Mouse (Mus musculus) stomach, postnatal 0 days (tissue): ENCODE data around the gene Yif1b. TPM values are rescaled to one million over a fixed set of nuclear protein-coding genes. Genes with fewer than 3 reads are reported as not detected.
A peak's percentile ranks its signal among the peaks of the same experiment; 100 is the strongest.

Experiments
- ATAC-seq: fragments of 200-750 bp; cut with Nextera tagmentation; 2 replicates; pipeline ENCODE4 v1.8.0; 2017; ENCODE audit not compliant: low FRiP score, low TSS enrichment
- DNase-seq: peaks from one replicate; pipeline ENCODE4 v3.0.0-alpha.2; 2016; ENCODE audit warnings: low spot score
- H3K27ac ChIP-seq: fragments of 300-500 bp; sonication (generic); replicated peaks from 2 replicates; pipeline ENCODE4 v1.5.1; 2014; ENCODE audit warnings: mild to moderate bottlenecking, control low read depth
- H3K27me3 ChIP-seq: fragments of 300-500 bp; sonication (generic); 2 replicates; pipeline ENCODE4 v1.6.1; 2014; ENCODE audit warnings: low read length; ENCODE audit not compliant: control insufficient read depth, insufficient read depth
- H3K36me3 ChIP-seq: fragments of 300-500 bp; sonication (generic); 2 replicates; pipeline ENCODE4 v1.6.1; 2014; ENCODE audit warnings: low read length, mixed read lengths; ENCODE audit not compliant: control insufficient read depth, insufficient read depth
- H3K4me1 ChIP-seq: fragments of 300-500 bp; sonication (generic); replicated peaks from 2 replicates; pipeline ENCODE4 v1.6.1; 2014; ENCODE audit warnings: antibody characterized with exemption; ENCODE audit not compliant: control insufficient read depth, insufficient read depth
- H3K4me2 ChIP-seq: fragments of 300-500 bp; sonication (generic); replicated peaks from 2 replicates; pipeline ENCODE4 v1.6.1; 2014; ENCODE audit warnings: low read depth, mild to moderate bottlenecking, control low read depth, moderate library complexity
- H3K4me3 ChIP-seq: fragments of 300-500 bp; sonication (generic); 2 replicates; pipeline ENCODE4 v1.5.1; 2014; ENCODE audit warnings: low read depth, low read length, control low read depth
- H3K9ac ChIP-seq: fragments of 300-500 bp; sonication (generic); 2 replicates; pipeline ENCODE4 v1.6.1; 2014; ENCODE audit warnings: mild to moderate bottlenecking, low read length, control low read depth, mixed read lengths
- H3K9me3 ChIP-seq: fragments of 300-500 bp; sonication (generic); 2 replicates; pipeline ENCODE4 v1.6.1; 2016; ENCODE audit warnings: low read length; ENCODE audit not compliant: control insufficient read depth
- CTCF ChIP-seq: IDR thresholded peaks from 2 replicates; pipeline ENCODE4 v1.5.1; 2016; ENCODE audit warnings: antibody characterized with exemption, low read depth, mild to moderate bottlenecking, moderate library complexity
- EP300 ChIP-seq: optimal IDR thresholded peaks from 2 replicates; pipeline ENCODE3; 2016; ENCODE audit warnings: antibody characterized with exemption
- WGBS: fragments of 180-500 bp; shearing (Covaris S2); extraction: QIAGEN DNeasy Blood & Tissue Kit; methylation state at CpG from one replicate; pipeline ENCODE4 v1.1.7; 2014; 5-methylcytosine and 5-hydroxymethylcytosine counted together
- polyA plus RNA-seq: library from polyadenylated mRNA; unstranded; fragments of >200 nt; fragmentation: Nextera tagmentation; extraction: Ambion mirVana; gene quantifications from 2 replicates; pipeline ENCODE4 v1.2.1, GENCODE M21; 2015

The Yif1b gene
- polyA plus RNA-seq, 1 experiment from 2014 or later, result 74.1 TPM

DNA sequence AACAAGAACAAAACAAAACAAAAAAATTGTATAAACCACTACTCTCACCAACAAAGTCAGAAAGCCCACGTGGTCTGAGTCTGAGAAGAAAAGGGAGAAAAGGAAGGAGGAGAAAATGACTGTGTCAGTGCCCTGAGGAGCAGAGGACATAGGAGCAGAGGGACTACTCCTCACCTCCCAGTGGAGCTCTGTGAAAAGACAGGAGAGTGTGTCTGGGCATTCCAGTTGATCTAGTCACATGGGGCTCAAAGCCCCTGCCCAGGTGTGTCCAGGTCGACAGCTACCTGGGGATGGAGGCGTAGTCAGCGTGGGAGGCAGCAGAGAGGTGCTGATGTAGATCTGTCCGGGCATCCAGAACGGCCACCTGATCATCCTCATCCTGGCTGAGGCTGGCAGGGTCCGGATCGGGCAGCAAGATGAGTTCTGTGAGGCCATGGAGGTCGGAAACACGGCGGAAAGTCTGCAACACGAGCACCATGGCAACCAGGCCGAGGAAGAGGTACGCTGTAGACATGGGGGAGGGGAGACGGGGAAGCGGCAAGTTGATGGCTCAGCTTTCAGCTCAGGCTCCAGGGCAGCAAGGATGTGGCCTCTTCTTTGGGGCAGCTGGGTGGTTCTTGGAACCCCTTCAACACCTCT, 13.3 kb upstream of the Yif1b start:
- H3K27me3 ChIP-seq, result no peaks in the 10 kb centered on the region
- H3K9ac ChIP-seq, result no peak overlapping the region
- no peaks in the 10 kb centered on the region for H3K4me1 ChIP-seq
- ATAC-seq, result no peak
- peaks cover under 1% of the 10 kb centered on the region; the same call in 1 of the 2 replicates for H3K9me3 ChIP-seq
- WGBS, result 18% methylated on average over 16 of the region's 16 CpGs
- H3K4me3 ChIP-seq, result no peak overlapping the region
- no peak overlapping the region for H3K4me2 ChIP-seq
- DNase-seq, result no peak
- TF ChIP-seq CTCF (no peak), EP300 (no peak)
- no peak overlapping the region for H3K27ac ChIP-seq
- no peaks in the 10 kb centered on the region; the same call in 1 of the 2 replicates for H3K36me3 ChIP-seq

- H3K4me2 ChIP-seq, result no peak overlapping the region
- DNase-seq, result no peak
- H3K27ac ChIP-seq, result no peak overlapping the region
- H3K27me3 ChIP-seq, result no peaks in the 10 kb centered on the region
- H3K4me1 ChIP-seq, result no peaks in the 10 kb centered on the region
- 80% methylated on average over 13 of the region's 13 CpGs for WGBS
- H3K36me3 ChIP-seq, result no peaks in the 10 kb centered on the region; the same call in 1 of the 2 replicates
- no peak overlapping the region for H3K4me3 ChIP-seq
- no peaks in the 10 kb centered on the region for H3K9me3 ChIP-seq
- ATAC-seq, result no peak
- H3K9ac ChIP-seq, result no peak overlapping the region
- TF ChIP-seq CTCF, result no peak
Observed at GRCm38 (mm10) chr7:29225520-29225919, 12.6 kb upstream of the Yif1b start.

DNA sequence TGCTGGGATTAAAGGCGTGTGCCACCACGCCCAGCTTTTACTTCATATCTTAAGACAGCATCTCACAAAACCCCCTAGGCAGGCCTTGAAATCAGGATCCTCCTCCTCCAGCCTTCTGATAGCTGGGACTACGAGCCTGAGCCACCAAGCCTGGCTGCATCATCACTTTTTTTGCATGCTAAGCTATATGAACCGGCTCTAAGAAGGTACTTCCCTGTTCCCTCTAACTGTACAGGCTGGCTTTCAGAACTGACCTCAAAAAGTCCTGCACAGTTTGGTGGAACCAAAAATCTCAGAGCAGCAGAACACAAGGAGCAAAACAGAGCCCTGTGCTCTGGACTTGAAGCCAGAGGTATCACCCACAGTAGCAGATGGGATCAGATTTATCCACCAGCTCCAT, 9.9 kb upstream of the Yif1b start:
- 0 out of 2 replicates have a peak overlapping the region, but pooled peaks have one; percentile 13 for H3K27ac ChIP-seq
- no peak for TF ChIP-seq CTCF
- no peak for TF ChIP-seq EP300
- DNase-seq (no peak), ATAC-seq (no peak)
- no peaks in the 10 kb centered on the region; the same call in 1 of the 2 replicates for H3K36me3 ChIP-seq
- no peaks in the 10 kb centered on the region for H3K9me3 ChIP-seq
- H3K4me1 ChIP-seq, result 0 out of 2 replicates have a peak, but pooled peaks cover 2% of the 10 kb centered on the region
- no peaks in the 10 kb centered on the region for H3K27me3 ChIP-seq
- H3K4me3 ChIP-seq, result no peak overlapping the region
- H3K4me2 ChIP-seq, result no peak overlapping the region
- WGBS, result 70% methylated on average over 4 of the region's 4 CpGs
- no peak overlapping the region for H3K9ac ChIP-seq

GRCm38 (mm10) chr7:29230560-29230959, 7.6 kb upstream of the Yif1b start:
- TF ChIP-seq EP300 (no peak), CTCF (no peak)
- 44% methylated on average over 3 of the region's 3 CpGs for WGBS

DNA sequence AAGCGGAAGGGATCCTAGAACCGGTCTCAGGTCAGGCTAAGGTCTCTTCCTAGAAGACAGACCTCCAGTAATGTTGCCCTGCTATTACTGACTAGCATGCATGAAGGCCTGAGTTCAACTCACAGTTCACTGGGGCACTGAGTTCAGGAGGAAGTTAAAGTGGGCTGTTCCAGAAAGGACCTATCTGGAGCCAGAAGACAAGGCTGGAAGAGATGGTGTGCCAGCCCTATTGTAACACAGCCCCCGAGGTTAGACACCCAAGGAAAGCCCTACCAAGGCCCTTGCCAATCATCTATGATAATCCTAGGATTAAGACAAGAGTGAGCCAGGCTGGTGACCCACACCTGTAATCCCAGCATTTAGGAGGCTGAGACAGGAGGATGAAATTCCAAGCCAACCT, 6.6 kb upstream of the Yif1b start:
- peak overlapping the region; percentile 81; the same call in 1 of the 2 replicates for H3K27ac ChIP-seq
- peak overlapping the region; percentile 63 for H3K4me3 ChIP-seq
- peak overlapping the region; percentile 85 for H3K9ac ChIP-seq
- no peak for TF ChIP-seq CTCF
- TF ChIP-seq EP300, result no peak
- H3K4me1 ChIP-seq, result 0 out of 2 replicates have a peak, but pooled peaks cover 2% of the 10 kb centered on the region
- 56% methylated on average over 3 of the region's 3 CpGs for WGBS
- no peaks in the 10 kb centered on the region for H3K27me3 ChIP-seq
- H3K4me2 ChIP-seq, result peak overlapping the region; percentile 97
- DNase-seq (no peak), ATAC-seq (no peak)
- no peaks in the 10 kb centered on the region for H3K36me3 ChIP-seq
- no peaks in the 10 kb centered on the region for H3K9me3 ChIP-seq

More at GRCm38 (mm10) chr7:29230560-29230959, 7.6 kb upstream of the Yif1b start:
- DNase-seq, result no peak
- no peak overlapping the region for H3K4me3 ChIP-seq
- H3K9me3 ChIP-seq, result no peaks in the 10 kb centered on the region
- no peaks in the 10 kb centered on the region; the same call in 1 of the 2 replicates for H3K36me3 ChIP-seq
- H3K4me2 ChIP-seq, result no peak overlapping the region
- H3K27me3 ChIP-seq, result no peaks in the 10 kb centered on the region
- no peak overlapping the region for H3K9ac ChIP-seq
- 0 out of 2 replicates have a peak, but pooled peaks cover 2% of the 10 kb centered on the region for H3K4me1 ChIP-seq
- no peak for ATAC-seq
- H3K27ac ChIP-seq, result no peak overlapping the region

GRCm38 (mm10) chr7:29232247-29233013, 5.7 kb upstream of the Yif1b start, which contains the start of gene Kcnk6:
TSS of gene Kcnk6 (minus strand) at chr7:29232515.
- under 1% methylated on average over 53 of the region's 62 CpGs for WGBS
- H3K9ac ChIP-seq, result peak within 1 kb of the TSS; percentile 85
- H3K4me2 ChIP-seq, result peak within 1 kb of the TSS; percentile 97
- ATAC-seq, result peak; percentile 55
- H3K36me3 ChIP-seq, result no peaks in the 10 kb centered on the region
- H3K27me3 ChIP-seq, result no peaks in the 10 kb centered on the region
- 0 out of 2 replicates have a peak, but pooled peaks cover 2% of the 10 kb centered on the region for H3K4me1 ChIP-seq
- H3K9me3 ChIP-seq, result no peaks in the 10 kb centered on the region
- DNase-seq, result peak; percentile 72
- H3K27ac ChIP-seq, result peak within 1 kb of the TSS; percentile 81
- peak within 1 kb of the TSS; percentile 63 for H3K4me3 ChIP-seq
- TF ChIP-seq CTCF (no peak), EP300 (no peak)
